ENCODE assay signal across 8 mouse cellular contexts in genomic region chr8:120525832-120526231, GRCm38 (mm10).
A peak's percentile ranks its signal among the peaks of the same experiment; 100 is the strongest.
DNase-seq lines count a peak whose midpoint lies in the region; ATAC-seq and TF ChIP-seq lines count a peak whose summit lies in the region.

No protein-coding gene starts in this region.

- H3K27ac ChIP-seq in midbrain, embryonic 11.5 days (ENCODE audit: low read depth, low read length): peak overlapping the region; percentile 20; the same call in 1 of the 2 replicates
- H3K27ac ChIP-seq in midbrain, embryonic 14.5 days (replicated peaks; ENCODE audit: low read depth, low read length): no peak overlapping the region
- peak overlapping the region; percentile 78 for H3K27ac ChIP-seq in heart, postnatal 0 days (ENCODE audit: low read depth)
- no peak overlapping the region for H3K27ac ChIP-seq in stomach, embryonic 16.5 days (ENCODE audit: low read length)

- no peaks in the 10 kb centered on the region for H3K9me3 ChIP-seq in midbrain, embryonic 11.5 days (ENCODE audit: control insufficient read depth, low read length)
- no peaks in the 10 kb centered on the region for H3K9me3 ChIP-seq in midbrain, embryonic 14.5 days (ENCODE audit: control insufficient read depth, low read length)
- H3K9me3 ChIP-seq in heart, postnatal 0 days (replicated peaks; ENCODE audit: control insufficient read depth, low read length): no peaks in the 10 kb centered on the region
- H3K9me3 ChIP-seq in stomach, embryonic 16.5 days (replicated peaks; ENCODE audit: control insufficient read depth, low read length): no peaks in the 10 kb centered on the region

- no peak overlapping the region for H3K9ac ChIP-seq in midbrain, embryonic 11.5 days (ENCODE audit: low read length)
- no peak overlapping the region; the same call in 1 of the 2 replicates for H3K9ac ChIP-seq in midbrain, embryonic 14.5 days (replicated peaks; ENCODE audit: low read length)
- 0 out of 2 replicates have a peak overlapping the region, but pooled peaks have one; percentile 5 for H3K9ac ChIP-seq in heart, postnatal 0 days (replicated peaks; ENCODE audit: low read depth, low read length)
- H3K9ac ChIP-seq in stomach, embryonic 16.5 days (ENCODE audit: low read length): peak overlapping the region; percentile 46; the same call in 1 of the 2 replicates

- H3K4me3 ChIP-seq in midbrain, embryonic 11.5 days (ENCODE audit: low read depth, low read length): no peak overlapping the region
- H3K4me3 ChIP-seq in midbrain, embryonic 14.5 days (replicated peaks; ENCODE audit: low read depth, low read length): no peak overlapping the region
- no peak overlapping the region for H3K4me3 ChIP-seq in heart, postnatal 0 days (ENCODE audit: low read depth, low read length)
- H3K4me3 ChIP-seq in stomach, embryonic 16.5 days (replicated peaks; ENCODE audit: low read length): no peak overlapping the region

- H3K36me3 ChIP-seq in midbrain, embryonic 11.5 days (ENCODE audit: control insufficient read depth, insufficient read depth, low read length): no peaks in the 10 kb centered on the region
- no peaks in the 10 kb centered on the region for H3K36me3 ChIP-seq in midbrain, embryonic 14.5 days (ENCODE audit: control insufficient read depth, insufficient read depth, low read length)
- no peaks in the 10 kb centered on the region for H3K36me3 ChIP-seq in heart, postnatal 0 days (replicated peaks; ENCODE audit: control insufficient read depth, insufficient read depth, low read length)
- H3K36me3 ChIP-seq in stomach, embryonic 16.5 days (ENCODE audit: control insufficient read depth, insufficient read depth, low read length): no peaks in the 10 kb centered on the region

- intact Hi-C loops in left cerebral cortex, postnatal 25 days (cut with DNase I): no loop called here

- no peaks in the 10 kb centered on the region for H3K27me3 ChIP-seq in midbrain, embryonic 11.5 days (ENCODE audit: control insufficient read depth, insufficient read depth, low read length)
- H3K27me3 ChIP-seq in midbrain, embryonic 14.5 days (ENCODE audit: control insufficient read depth, insufficient read depth, low read length): no peaks in the 10 kb centered on the region
- no peaks in the 10 kb centered on the region for H3K27me3 ChIP-seq in heart, postnatal 0 days (ENCODE audit: control insufficient read depth, insufficient read depth, low read length)
- H3K27me3 ChIP-seq in stomach, embryonic 16.5 days (ENCODE audit: control insufficient read depth, insufficient read depth, low read length): no peaks in the 10 kb centered on the region

- no peak for ATAC-seq in midbrain, embryonic 11.5 days (ENCODE audit: low FRiP score)
- no peak for ATAC-seq in midbrain, embryonic 14.5 days (ENCODE audit: low FRiP score, low TSS enrichment)
- peak; percentile 57 for ATAC-seq in heart, postnatal 0 days (ENCODE audit: insufficient read depth, low read depth)
- ATAC-seq in stomach, embryonic 16.5 days (ENCODE audit: insufficient read depth, low FRiP score): peak; percentile 34; the same call in 1 of the 2 replicates

- TF ChIP-seq EP300 in heart, postnatal 0 days (IDR thresholded peaks at IDR 0.05; ENCODE audit: low read depth): no peak

- no peak overlapping the region for H3K4me2 ChIP-seq in midbrain, embryonic 11.5 days
- H3K4me2 ChIP-seq in midbrain, embryonic 14.5 days (ENCODE audit: low read length): no peak overlapping the region
- H3K4me2 ChIP-seq in heart, postnatal 0 days (ENCODE audit: low read depth, low read length): no peak overlapping the region
- H3K4me2 ChIP-seq in stomach, embryonic 16.5 days (ENCODE audit: low read depth, low read length): no peak overlapping the region

- 64% methylated on average over 6 of the region's 6 CpGs for WGBS in midbrain, embryonic 11.5 days
- 61% methylated on average over 6 of the region's 6 CpGs for WGBS in midbrain, embryonic 14.5 days
- WGBS in heart, postnatal 0 days: 20% methylated on average over 6 of the region's 6 CpGs
- 32% methylated on average over 6 of the region's 6 CpGs for whole genome bisulfite sequencing in stomach, embryonic 16.5 days

- peaks cover 67% of the 10 kb centered on the region for H3K4me1 ChIP-seq in midbrain, embryonic 11.5 days (ENCODE audit: control insufficient read depth, insufficient read depth, low read length)
- H3K4me1 ChIP-seq in midbrain, embryonic 14.5 days (ENCODE audit: control insufficient read depth, insufficient read depth, low read length): peaks cover 64% of the 10 kb centered on the region
- peaks cover 29% of the 10 kb centered on the region for H3K4me1 ChIP-seq in heart, postnatal 0 days (ENCODE audit: control insufficient read depth, insufficient read depth)
- peaks cover 43% of the 10 kb centered on the region for H3K4me1 ChIP-seq in stomach, embryonic 16.5 days (ENCODE audit: control insufficient read depth, insufficient read depth, low read length)

- no peak for TF ChIP-seq CTCF in heart, postnatal 0 days (IDR thresholded peaks at IDR 0.05; ENCODE audit: low read depth)

- DNase-seq in adrenal gland, adult 8-10 months: peak; percentile 47
- no peak for DNase-seq in adrenal gland, adult 18-20 months (ENCODE audit: low spot score in 2 of 2)
- DNase-seq in midbrain, embryonic 11.5 days (ENCODE audit: low spot score, missing footprints): no peak
- no peak for DNase-seq in midbrain, embryonic 14.5 days
- peak; percentile 58 for DNase-seq in heart, postnatal 0 days (ENCODE audit: low spot score)
- no peak for DNase-seq in cerebellum, adult 11 months
- no peak for DNase-seq in left cerebral cortex, postnatal 25 days (ENCODE audit: low spot score in 2 of 2)

Comparison
In these comparisons a context has a peak if more than half of its experiments do, and no peak if none do; other contexts are left out.
1. DNase-seq: peak in adrenal gland, adult 8-10 months (single experiment) and heart, postnatal 0 days (single experiment); none in adrenal gland, adult 18-20 months (0 of 2), midbrain, embryonic 11.5 days (single experiment), midbrain, embryonic 14.5 days (single experiment), cerebellum, adult 11 months (single experiment) and left cerebral cortex, postnatal 25 days (0 of 2).
2. H3K27ac ChIP-seq: peak in midbrain, embryonic 11.5 days (single experiment) and heart, postnatal 0 days (single experiment); none in midbrain, embryonic 14.5 days (single experiment) and stomach, embryonic 16.5 days (single experiment).
3. ATAC-seq: peak in heart, postnatal 0 days (single experiment) and stomach, embryonic 16.5 days (single experiment); none in midbrain, embryonic 11.5 days (single experiment) and midbrain, embryonic 14.5 days (single experiment).
4. H3K9ac ChIP-seq: peak in heart, postnatal 0 days (single experiment) and stomach, embryonic 16.5 days (single experiment); none in midbrain, embryonic 11.5 days (single experiment) and midbrain, embryonic 14.5 days (single experiment).